Mouse (Mus musculus): ENCODE results near the gene Hist1h1d. TPM values are rescaled to one million over a fixed set of nuclear protein-coding genes. Genes with fewer than 3 reads are reported as not detected.

Hist1h1d gene
- 0.87 and 0.92 TPM in 2 replicates for polyA plus RNA-seq (2014; fragmentation: Nextera tagmentation; extraction: Ambion mirVana)

DNA sequence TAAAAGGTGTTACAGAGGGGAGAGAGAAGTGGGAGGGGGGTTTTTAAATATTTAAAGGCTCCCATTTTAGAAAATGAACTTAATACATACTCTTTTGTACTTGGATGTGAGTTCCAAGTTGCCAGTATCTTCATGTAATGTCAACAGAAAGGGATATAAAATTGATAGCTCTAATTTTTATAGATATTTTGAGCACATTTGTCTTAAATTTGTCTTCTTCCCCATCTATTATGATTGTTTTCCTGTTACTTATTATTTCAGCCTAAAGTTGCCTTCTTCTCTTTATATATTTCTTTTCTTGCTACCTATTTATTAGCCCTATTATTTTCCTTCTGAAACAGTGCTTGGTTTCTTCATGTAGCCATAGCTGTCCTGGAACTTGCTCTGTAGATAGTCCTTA, at the start of gene Hist1h1d:
Gene Hist1h1d, plus strand, starts transcription at position 301 of the 400 bp plus-strand sequence.
- H3K27me3 ChIP-seq (ENCODE audit: control insufficient read depth, insufficient read depth, low read length): no peaks in the 10 kb centered on the region
- H3K27ac ChIP-seq (ENCODE audit: low read depth, low read length): peak within 1 kb of the TSS; percentile 100
- no peak within 1 kb of the TSS; the same call in 1 of the 2 replicates for H3K4me2 ChIP-seq (ENCODE audit: low read depth, low read length, severe bottlenecking)
- H3K9me3 ChIP-seq (ENCODE audit: control insufficient read depth, low read length): no peaks in the 10 kb centered on the region
- ATAC-seq (replicated peaks; ENCODE audit: low FRiP score) (no peak), DNase-seq (ENCODE audit: low spot score) (no peak)
- no peak within 1 kb of the TSS; the same call in 1 of the 2 replicates for H3K9ac ChIP-seq (ENCODE audit: low read length)
- no peaks in the 10 kb centered on the region for H3K36me3 ChIP-seq (ENCODE audit: control insufficient read depth, insufficient read depth, low read length)
- peaks cover 2% of the 10 kb centered on the region; the same call in 1 of the 2 replicates for H3K4me1 ChIP-seq (replicated peaks; ENCODE audit: control insufficient read depth, insufficient read depth, low read length)
- no peak within 1 kb of the TSS for H3K4me3 ChIP-seq (ENCODE audit: low read depth, low read length)

DNA sequence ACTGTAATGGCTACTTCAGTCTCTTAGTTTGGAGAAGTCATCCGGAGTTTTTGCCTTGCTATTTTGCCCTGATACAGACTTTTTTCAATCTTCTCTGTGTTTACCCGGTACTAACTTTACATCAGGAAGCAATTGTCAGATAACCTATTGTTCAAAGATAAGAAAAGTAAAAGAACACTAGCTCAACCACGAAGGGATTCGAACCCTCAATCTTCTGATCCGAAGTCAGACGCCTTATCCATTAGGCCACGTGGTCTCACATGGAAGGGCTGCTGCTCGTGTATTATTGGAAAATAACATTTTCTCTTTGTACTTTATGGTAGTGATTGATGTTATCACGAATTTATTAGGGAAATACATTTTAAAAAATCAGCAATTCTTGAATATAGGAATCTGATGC, 49.3 kb upstream of the Hist1h1d start:
- Histone ChIP-seq H3K9me3 (ENCODE audit: control insufficient read depth, low read length) (no peaks in the 10 kb centered on the region), H3K27ac (ENCODE audit: low read depth, low read length) (no peak overlapping the region), H3K4me1 (replicated peaks; ENCODE audit: control insufficient read depth, insufficient read depth, low read length) (peaks cover 6% of the 10 kb centered on the region; the same call in 1 of the 2 replicates), H3K4me2 (ENCODE audit: low read depth, low read length, severe bottlenecking) (peak overlapping the region; percentile 6; the same call in 1 of the 2 replicates), H3K36me3 (ENCODE audit: control insufficient read depth, insufficient read depth, low read length) (no peaks in the 10 kb centered on the region), H3K27me3 (ENCODE audit: control insufficient read depth, insufficient read depth, low read length) (no peaks in the 10 kb centered on the region), H3K9ac (ENCODE audit: low read length) (no peak overlapping the region), H3K4me3 (ENCODE audit: low read depth, low read length) (peak overlapping the region; percentile 5; the same call in 1 of the 2 replicates)
- WGBS: under 1% methylated on average over 9 of the region's 9 CpGs
- DNase-seq (ENCODE audit: low spot score) (peak; percentile 72), ATAC-seq (replicated peaks; ENCODE audit: low FRiP score) (no peak; the same call in 1 of the 2 replicates)

DNA sequence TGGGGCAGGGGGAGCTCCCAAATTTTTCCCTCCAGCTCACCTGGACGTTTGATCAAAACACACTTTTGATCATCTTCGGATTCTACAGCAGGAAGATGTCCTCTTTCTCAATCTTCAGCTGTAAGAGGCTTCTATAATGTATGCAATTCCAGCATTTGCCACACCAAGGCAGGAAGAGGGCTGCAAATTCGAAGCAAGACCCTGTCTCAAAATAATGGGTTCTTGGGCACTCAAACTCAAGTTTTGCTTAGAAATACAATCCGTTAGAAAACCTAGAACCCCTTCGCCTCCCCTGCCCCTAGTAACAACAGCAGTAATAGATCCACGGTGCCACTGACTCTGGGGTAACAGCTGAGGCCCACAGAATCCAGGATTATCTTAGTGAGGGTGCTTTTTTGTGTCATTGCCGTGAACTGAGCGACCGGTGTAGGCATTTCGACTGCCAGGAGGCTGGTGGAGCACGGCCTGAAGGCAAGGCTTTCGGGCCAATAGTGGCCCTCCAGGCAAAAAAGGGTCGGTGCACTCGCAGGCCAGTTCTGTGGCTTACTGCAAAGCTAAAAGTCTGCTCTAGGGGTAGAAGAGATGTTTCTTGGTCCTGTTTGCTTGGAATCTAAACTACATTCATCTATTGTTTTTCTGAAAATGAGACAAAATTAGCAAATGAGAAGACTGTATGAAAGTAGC, 47.3 kb upstream of the Hist1h1d start:
- 2% methylated on average over 14 of the region's 14 CpGs for WGBS
- H3K9me3 ChIP-seq (ENCODE audit: control insufficient read depth, low read length): no peaks in the 10 kb centered on the region
- DNase-seq (ENCODE audit: low spot score) (peak; percentile 70), ATAC-seq (replicated peaks; ENCODE audit: low FRiP score) (no peak; the same call in 1 of the 2 replicates)
- H3K4me1 ChIP-seq (replicated peaks; ENCODE audit: control insufficient read depth, insufficient read depth, low read length): peaks cover 2% of the 10 kb centered on the region; the same call in 1 of the 2 replicates
- H3K4me2 ChIP-seq (ENCODE audit: low read depth, low read length, severe bottlenecking): peak overlapping the region; percentile 55
- H3K36me3 ChIP-seq (ENCODE audit: control insufficient read depth, insufficient read depth, low read length): no peaks in the 10 kb centered on the region
- H3K9ac ChIP-seq (ENCODE audit: low read length): peak overlapping the region; percentile 47; the same call in 1 of the 2 replicates
- H3K27me3 ChIP-seq (ENCODE audit: control insufficient read depth, insufficient read depth, low read length): no peaks in the 10 kb centered on the region
- H3K4me3 ChIP-seq (ENCODE audit: low read depth, low read length): peak overlapping the region; percentile 28
- H3K27ac ChIP-seq (ENCODE audit: low read depth, low read length): no peak overlapping the region

DNA sequence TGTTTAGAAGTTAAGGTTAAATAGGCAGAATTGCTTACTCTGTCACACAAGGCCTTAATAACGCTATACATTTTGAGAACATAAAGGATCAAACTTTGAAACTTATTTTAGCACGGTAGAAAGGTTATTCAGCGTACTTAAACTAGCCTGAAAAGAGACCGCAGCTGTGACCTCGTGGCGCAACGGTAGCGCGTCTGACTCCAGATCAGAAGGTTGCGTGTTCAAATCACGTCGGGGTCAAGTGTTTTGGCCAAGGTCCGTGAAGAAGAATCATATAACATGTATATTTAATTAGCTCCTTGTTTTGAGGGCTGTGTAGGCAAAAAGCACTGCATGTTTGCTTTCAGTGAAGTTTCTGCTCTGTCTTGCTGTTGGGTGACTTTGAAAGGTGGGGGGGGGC, 46.7 kb upstream of the Hist1h1d start:
- no peaks in the 10 kb centered on the region for H3K27me3 ChIP-seq (ENCODE audit: control insufficient read depth, insufficient read depth, low read length)
- peak; percentile 78 for DNase-seq (ENCODE audit: low spot score)
- WGBS: 1% methylated on average over 13 of the region's 13 CpGs
- no peak overlapping the region for H3K27ac ChIP-seq (ENCODE audit: low read depth, low read length)
- no peaks in the 10 kb centered on the region for H3K9me3 ChIP-seq (ENCODE audit: control insufficient read depth, low read length)
- H3K4me3 ChIP-seq (ENCODE audit: low read depth, low read length): peak overlapping the region; percentile 28
- peak overlapping the region; percentile 55; the same call in 1 of the 2 replicates for H3K4me2 ChIP-seq (ENCODE audit: low read depth, low read length, severe bottlenecking)
- H3K36me3 ChIP-seq (ENCODE audit: control insufficient read depth, insufficient read depth, low read length): no peaks in the 10 kb centered on the region
- no peak for ATAC-seq (replicated peaks; ENCODE audit: low FRiP score)
- peaks cover 2% of the 10 kb centered on the region; the same call in 1 of the 2 replicates for H3K4me1 ChIP-seq (replicated peaks; ENCODE audit: control insufficient read depth, insufficient read depth, low read length)
- H3K9ac ChIP-seq (ENCODE audit: low read length): no peak overlapping the region

DNA sequence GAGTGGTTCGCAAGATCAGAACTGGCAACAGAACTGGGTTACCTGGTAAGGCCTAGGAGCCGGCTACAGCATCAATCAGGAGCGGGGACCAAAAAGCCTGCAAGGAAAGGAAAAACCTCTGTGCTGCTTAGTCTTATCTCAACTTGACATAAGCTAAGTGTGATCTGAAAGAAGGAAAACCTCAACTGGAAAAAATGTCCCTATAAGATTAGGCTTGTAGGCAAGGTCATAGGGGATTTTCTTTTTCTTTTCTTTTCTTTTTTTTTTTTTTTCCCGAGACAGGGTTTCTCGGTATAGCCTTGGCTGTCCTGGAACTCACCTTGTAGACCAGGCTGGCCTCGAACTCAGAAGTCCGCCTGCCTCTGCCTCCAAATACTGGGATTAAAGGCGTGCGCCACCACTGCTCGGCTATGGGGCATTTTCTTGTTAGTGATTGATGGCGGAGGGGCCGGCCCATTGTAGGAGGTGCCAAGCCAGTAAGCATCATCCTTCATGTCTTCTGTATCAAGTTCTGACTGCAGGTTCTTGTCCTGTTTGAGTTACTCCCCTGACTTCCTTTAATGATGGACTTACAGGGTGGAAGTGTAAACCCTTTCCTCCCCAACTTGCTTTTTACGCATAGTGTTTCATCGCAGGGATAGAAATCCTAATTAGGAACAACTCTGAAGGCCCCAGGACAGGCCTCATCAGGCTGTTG, 46.1 kb upstream of the Hist1h1d start:
- DNase-seq (ENCODE audit: low spot score): peak; percentile 74
- no peak overlapping the region for H3K27ac ChIP-seq (ENCODE audit: low read depth, low read length)
- H3K4me1 ChIP-seq (replicated peaks; ENCODE audit: control insufficient read depth, insufficient read depth, low read length): peaks cover 2% of the 10 kb centered on the region; the same call in 1 of the 2 replicates
- no peak overlapping the region for H3K9ac ChIP-seq (ENCODE audit: low read length)
- 11% methylated on average over 14 of the region's 14 CpGs for WGBS
- H3K4me2 ChIP-seq (ENCODE audit: low read depth, low read length, severe bottlenecking): peak overlapping the region; percentile 26; the same call in 1 of the 2 replicates
- H3K36me3 ChIP-seq (ENCODE audit: control insufficient read depth, insufficient read depth, low read length): no peaks in the 10 kb centered on the region
- no peak overlapping the region for H3K4me3 ChIP-seq (ENCODE audit: low read depth, low read length)
- ATAC-seq (replicated peaks; ENCODE audit: low FRiP score): no peak
- H3K27me3 ChIP-seq (ENCODE audit: control insufficient read depth, insufficient read depth, low read length): no peaks in the 10 kb centered on the region
- H3K9me3 ChIP-seq (ENCODE audit: control insufficient read depth, low read length): no peaks in the 10 kb centered on the region

DNA sequence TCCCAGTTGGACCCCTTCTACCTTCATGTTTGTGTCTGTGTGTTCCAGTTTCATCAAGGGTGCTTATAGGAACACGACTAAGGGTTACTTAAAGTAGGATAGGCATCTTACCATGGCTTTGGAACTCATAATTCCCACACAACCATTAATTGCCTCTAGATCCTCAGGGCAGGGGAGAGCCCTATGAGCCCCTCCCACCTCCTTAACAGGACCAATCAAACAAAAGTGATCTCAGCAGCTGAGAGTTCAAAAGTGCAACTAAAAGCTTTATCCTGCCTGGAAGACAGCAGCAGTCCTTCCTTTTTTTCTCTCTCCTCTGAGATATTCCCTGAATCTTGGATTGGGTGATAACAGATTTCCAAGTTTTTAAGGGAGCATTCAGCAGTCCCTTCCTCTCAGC, 42.9 kb upstream of the Hist1h1d start:
- Histone ChIP-seq H3K27ac (ENCODE audit: low read depth, low read length) (no peak overlapping the region), H3K4me2 (ENCODE audit: low read depth, low read length, severe bottlenecking) (no peak overlapping the region), H3K27me3 (ENCODE audit: control insufficient read depth, insufficient read depth, low read length) (no peaks in the 10 kb centered on the region), H3K9ac (ENCODE audit: low read length) (no peak overlapping the region), H3K4me3 (ENCODE audit: low read depth, low read length) (no peak overlapping the region), H3K36me3 (ENCODE audit: control insufficient read depth, insufficient read depth, low read length) (no peaks in the 10 kb centered on the region), H3K4me1 (replicated peaks; ENCODE audit: control insufficient read depth, insufficient read depth, low read length) (peaks cover under 1% of the 10 kb centered on the region; the same call in 1 of the 2 replicates), H3K9me3 (ENCODE audit: control insufficient read depth, low read length) (no peaks in the 10 kb centered on the region)
- ATAC-seq (replicated peaks; ENCODE audit: low FRiP score) (no peak), DNase-seq (ENCODE audit: low spot score) (no peak)
- 42% methylated on average over 1 of the region's 1 CpGs for WGBS

DNA sequence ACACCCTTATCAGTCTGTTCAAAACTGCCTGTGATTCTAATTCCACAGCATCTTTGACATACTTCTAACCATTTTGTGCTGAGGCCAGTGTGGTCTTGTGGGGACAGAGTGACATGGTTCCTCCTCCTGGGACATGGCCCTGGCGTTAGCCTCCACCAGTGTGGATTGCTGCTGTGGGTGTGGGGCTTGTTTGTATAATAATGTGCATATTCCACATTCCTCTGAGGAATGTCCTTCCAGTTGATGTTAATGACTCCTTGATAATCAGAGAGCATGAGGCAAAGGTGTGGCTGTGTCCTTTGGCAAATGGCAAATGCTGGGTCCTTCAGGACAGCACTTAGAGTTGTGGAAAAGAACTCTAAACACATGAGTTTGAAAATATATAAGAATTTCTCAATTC, 39.5 kb upstream of the Hist1h1d start:
- Histone ChIP-seq H3K36me3 (ENCODE audit: control insufficient read depth, insufficient read depth, low read length) (no peaks in the 10 kb centered on the region), H3K9ac (ENCODE audit: low read length) (no peak overlapping the region), H3K4me1 (replicated peaks; ENCODE audit: control insufficient read depth, insufficient read depth, low read length) (0 out of 2 replicates have a peak, but pooled peaks cover 3% of the 10 kb centered on the region), H3K27me3 (ENCODE audit: control insufficient read depth, insufficient read depth, low read length) (no peaks in the 10 kb centered on the region), H3K4me2 (ENCODE audit: low read depth, low read length, severe bottlenecking) (no peak overlapping the region), H3K27ac (ENCODE audit: low read depth, low read length) (no peak overlapping the region), H3K4me3 (ENCODE audit: low read depth, low read length) (no peak overlapping the region), H3K9me3 (ENCODE audit: control insufficient read depth, low read length) (no peaks in the 10 kb centered on the region)
- WGBS: 91% methylated on average over 1 of the region's 1 CpGs
- DNase-seq (ENCODE audit: low spot score): no peak
- no peak for ATAC-seq (replicated peaks; ENCODE audit: low FRiP score)

DNA sequence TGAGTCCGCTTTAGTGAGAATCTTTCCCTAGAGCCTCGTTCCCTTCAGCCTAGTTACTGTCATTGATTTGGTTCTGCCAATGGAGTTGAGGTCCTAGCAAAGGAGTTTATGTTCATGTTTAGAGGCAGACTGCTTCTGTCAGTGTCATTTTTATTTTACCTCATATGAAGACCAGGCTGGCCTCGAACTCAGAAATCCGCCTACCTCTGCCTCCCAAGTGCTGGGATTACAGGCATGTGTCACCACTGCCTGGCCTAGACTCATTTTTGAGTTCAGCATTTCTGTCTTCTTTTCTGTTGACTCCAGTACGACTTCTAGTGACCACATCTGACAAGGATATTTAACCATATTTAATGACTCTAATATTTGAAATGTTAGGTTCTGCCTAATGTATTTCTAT, 37.8 kb upstream of the Hist1h1d start:
- Histone ChIP-seq H3K9me3 (ENCODE audit: control insufficient read depth, low read length) (no peaks in the 10 kb centered on the region), H3K27me3 (ENCODE audit: control insufficient read depth, insufficient read depth, low read length) (no peaks in the 10 kb centered on the region), H3K4me3 (ENCODE audit: low read depth, low read length) (no peak overlapping the region), H3K4me1 (replicated peaks; ENCODE audit: control insufficient read depth, insufficient read depth, low read length) (0 out of 2 replicates have a peak, but pooled peaks cover 3% of the 10 kb centered on the region), H3K9ac (ENCODE audit: low read length) (no peak overlapping the region), H3K4me2 (ENCODE audit: low read depth, low read length, severe bottlenecking) (no peak overlapping the region), H3K27ac (ENCODE audit: low read depth, low read length) (no peak overlapping the region), H3K36me3 (ENCODE audit: control insufficient read depth, insufficient read depth, low read length) (no peaks in the 10 kb centered on the region)
- WGBS: 67% methylated on average over 5 of the region's 5 CpGs
- no peak for DNase-seq (ENCODE audit: low spot score)
- ATAC-seq (replicated peaks; ENCODE audit: low FRiP score): no peak
